Comparison of ENCODE assay signal across 12 mouse cellular contexts in genomic region chr17:27121266-27121665, GRCm38 (mm10). TPM values are rescaled to one million over a fixed set of nuclear protein-coding genes. Genes with fewer than 3 reads are reported as not detected.
DNase-seq lines count a peak whose midpoint lies in the region; ATAC-seq and TF ChIP-seq lines count a peak whose summit lies in the region.
"Had no signal": no experiment of that assay in that cellular context is flagged by ENCODE, and none has a peak within 500 bp of the region (broad histone marks: within the 10 kb centered on the region; RNA-seq: fewer than 3 reads in every experiment).

No protein-coding gene starts in this region.

- DNase-seq in heart, embryonic 10.5 days (ENCODE audit: low spot score): no peak
- DNase-seq in heart, adult 8-10 months (ENCODE audit: low spot score): no peak
- peak; percentile 31 for DNase-seq in right cerebral cortex, postnatal 4 days
- DNase-seq in right cerebral cortex, postnatal 25 days: no peak
- no peak for DNase-seq in limb, embryonic 10.5 days (ENCODE audit: low spot score)
- no peak for DNase-seq in stomach, postnatal 0 days (ENCODE audit: low spot score)
- DNase-seq in heart, postnatal 4 days: no peak
- no peak for DNase-seq in lung, postnatal 0 days (ENCODE audit: low spot score)

- no peak for ATAC-seq in stomach, postnatal 0 days (ENCODE audit: low FRiP score, low TSS enrichment)
- no peak for ATAC-seq in lung, postnatal 0 days

- H3K36me3 ChIP-seq in heart, embryonic 10.5 days: peaks cover 65% of the 10 kb centered on the region
- H3K36me3 ChIP-seq in limb, embryonic 10.5 days: peaks cover 95% of the 10 kb centered on the region
- H3K36me3 ChIP-seq in stomach, postnatal 0 days (ENCODE audit: control insufficient read depth, insufficient read depth, low read length): peaks cover 21% of the 10 kb centered on the region
- H3K36me3 ChIP-seq in lung, postnatal 0 days (ENCODE audit: insufficient read depth, low read length): 0 out of 2 replicates have a peak, but pooled peaks cover 4% of the 10 kb centered on the region

- H3K27ac ChIP-seq in heart, embryonic 10.5 days: 0 out of 2 replicates have a peak overlapping the region, but pooled peaks have one; percentile 10
- peak overlapping the region; percentile 42 for H3K27ac ChIP-seq in limb, embryonic 10.5 days
- no peak overlapping the region; the same call in 1 of the 2 replicates for H3K27ac ChIP-seq in stomach, postnatal 0 days (replicated peaks)
- no peak overlapping the region for H3K27ac ChIP-seq in lung, postnatal 0 days (ENCODE audit: low read length)
- H3K27ac ChIP-seq: heart, embryonic 13.5 days; kidney, postnatal 0 days; limb, embryonic 13.5 days had no signal

- peak overlapping the region; percentile 8 for H3K9ac ChIP-seq in stomach, postnatal 0 days (ENCODE audit: low read length)
- no peak overlapping the region for H3K9ac ChIP-seq in lung, postnatal 0 days (replicated peaks; ENCODE audit: low read depth)
- H3K9ac ChIP-seq: heart, embryonic 13.5 days had no signal

- peaks cover 11% of the 10 kb centered on the region for H3K27me3 ChIP-seq in heart, embryonic 10.5 days (ENCODE audit: insufficient read depth, poor library complexity, severe bottlenecking)
- H3K27me3 ChIP-seq in limb, embryonic 10.5 days (ENCODE audit: low read depth, poor library complexity, severe bottlenecking): 0 out of 2 replicates have a peak, but pooled peaks cover 10% of the 10 kb centered on the region
- no peaks in the 10 kb centered on the region for H3K27me3 ChIP-seq in stomach, postnatal 0 days (ENCODE audit: control insufficient read depth, insufficient read depth, low read length)
- no peaks in the 10 kb centered on the region for H3K27me3 ChIP-seq in lung, postnatal 0 days (replicated peaks; ENCODE audit: insufficient read depth, low read length)
- H3K27me3 ChIP-seq: heart, embryonic 13.5 days; limb, embryonic 13.5 days had no signal

- peaks cover 30% of the 10 kb centered on the region for H3K4me1 ChIP-seq in heart, embryonic 10.5 days
- peaks cover 24% of the 10 kb centered on the region for H3K4me1 ChIP-seq in limb, embryonic 10.5 days
- H3K4me1 ChIP-seq in stomach, postnatal 0 days (replicated peaks; ENCODE audit: control insufficient read depth, insufficient read depth): 0 out of 2 replicates have a peak, but pooled peaks cover 2% of the 10 kb centered on the region
- no peaks in the 10 kb centered on the region; the same call in 1 of the 2 replicates for H3K4me1 ChIP-seq in lung, postnatal 0 days (ENCODE audit: insufficient read depth, low read depth, low read length)

- TF ChIP-seq CTCF in stomach, postnatal 0 days (IDR thresholded peaks at IDR 0.05; ENCODE audit: low read depth): no peak; the same call in 1 of the 2 replicates
- no peak for TF ChIP-seq CTCF in lung, postnatal 0 days (IDR thresholded peaks at IDR 0.05)

- peak overlapping the region; percentile 5; the same call in 1 of the 2 replicates for H3K4me2 ChIP-seq in stomach, postnatal 0 days (replicated peaks; ENCODE audit: low read depth)
- no peak overlapping the region for H3K4me2 ChIP-seq in lung, postnatal 0 days (replicated peaks; ENCODE audit: low read depth, low read length)
- H3K4me2 ChIP-seq: heart, embryonic 13.5 days had no signal

- WGBS in heart, embryonic 10.5 days: 61% methylated on average over 14 of the region's 14 CpGs
- WGBS in limb, embryonic 10.5 days: 49% methylated on average over 14 of the region's 14 CpGs
- WGBS in stomach, postnatal 0 days: 63% methylated on average over 14 of the region's 14 CpGs
- 62% methylated on average over 14 of the region's 14 CpGs for WGBS in lung, postnatal 0 days

- no peaks in the 10 kb centered on the region for H3K9me3 ChIP-seq in heart, embryonic 10.5 days
- H3K9me3 ChIP-seq in limb, embryonic 10.5 days (replicated peaks): no peaks in the 10 kb centered on the region
- no peaks in the 10 kb centered on the region for H3K9me3 ChIP-seq in stomach, postnatal 0 days (ENCODE audit: control insufficient read depth, low read length)
- H3K9me3 ChIP-seq in lung, postnatal 0 days (ENCODE audit: low read length): no peaks in the 10 kb centered on the region
- H3K9me3 ChIP-seq: heart, embryonic 13.5 days; limb, embryonic 13.5 days had no signal

- TF ChIP-seq EP300 in stomach, postnatal 0 days (optimal IDR thresholded peaks at IDR 0.05): no peak
- TF ChIP-seq EP300 in lung, postnatal 0 days (IDR thresholded peaks at IDR 0.05): no peak

- H3K4me3 ChIP-seq in heart, embryonic 10.5 days: no peak overlapping the region
- H3K4me3 ChIP-seq in limb, embryonic 10.5 days: no peak overlapping the region
- no peak overlapping the region for H3K4me3 ChIP-seq in stomach, postnatal 0 days (ENCODE audit: low read depth, low read length)
- H3K4me3 ChIP-seq in lung, postnatal 0 days (ENCODE audit: low read depth, low read length): no peak overlapping the region
- H3K4me3 ChIP-seq: heart, embryonic 13.5 days; limb, embryonic 13.5 days; megakaryocyte, embryonic 14.5 days had no signal

RNA-seq across cellular contexts. Expression of gene Uqcc2, which starts 12.4 kb away (rescaled TPM):
- 393 and 440 TPM in 2 replicates for polyA plus RNA-seq in heart, embryonic 10.5 days (2016; fragmentation: Nextera tagmentation; extraction: Ambion mirVana)
- total RNA-seq in heart, adult 8-10 months (2022): 100 to 1,000 TPM; 333 to 355 (median 345) TPM
- 400 and 433 TPM in 2 replicates for polyA plus RNA-seq in limb, embryonic 10.5 days (2016; fragmentation: Nextera tagmentation; extraction: Ambion mirVana)
- polyA plus RNA-seq in stomach, postnatal 0 days (2015; fragmentation: Nextera tagmentation; extraction: Ambion mirVana): 234 and 250 TPM in 2 replicates
- 100 to 1,000 TPM; 256 to 274 TPM for total RNA-seq in heart, postnatal 4 days (2021)
- polyA plus RNA-seq in lung, postnatal 0 days (2015; fragmentation: Nextera tagmentation; extraction: Ambion mirVana): 155 and 176 TPM in 2 replicates

RNA-seq across cellular contexts. Expression of gene Ip6k3, which starts 46.3 kb away (rescaled TPM):
- 0.05 and 0.10 TPM in 2 replicates for polyA plus RNA-seq in heart, embryonic 10.5 days (2016; fragmentation: Nextera tagmentation; extraction: Ambion mirVana)
- total RNA-seq in heart, adult 8-10 months (2022): 1 to 10 TPM; 3.7 to 9.2 (median 4.8) TPM
- not detected in 2 replicates for polyA plus RNA-seq in limb, embryonic 10.5 days (2016; fragmentation: Nextera tagmentation; extraction: Ambion mirVana)
- 0.13 and 0.16 TPM in 2 replicates for polyA plus RNA-seq in stomach, postnatal 0 days (2015; fragmentation: Nextera tagmentation; extraction: Ambion mirVana)
- 1 to 10 TPM; 3.6 to 4.0 TPM for total RNA-seq in heart, postnatal 4 days (2021)
- 0.75 and 0.91 TPM in 2 replicates for polyA plus RNA-seq in lung, postnatal 0 days (2015; fragmentation: Nextera tagmentation; extraction: Ambion mirVana)

Comparison
In these comparisons a context has a peak if more than half of its experiments do, and no peak if none do; other contexts are left out.
1. H3K27ac ChIP-seq: peak in heart, embryonic 10.5 days (single experiment) and limb, embryonic 10.5 days (single experiment); none in stomach, postnatal 0 days (single experiment) and lung, postnatal 0 days (single experiment).